Mouse (Mus musculus) CH12.LX (cell line): ENCODE measurements around the gene Ccdc162. TPM values are rescaled to one million over a fixed set of nuclear protein-coding genes. Genes with fewer than 3 reads are reported as not detected.

Experiments used
- DNase-seq: peaks from one replicate; pipeline ENCODE4 v3.0.0-alpha.2; 2013; ENCODE audit errors: extremely low read depth
- H3K27ac ChIP-seq: 2 replicates; pipeline ENCODE4 v1.5.1; 2012; ENCODE audit warnings: low read depth, mild to moderate bottlenecking, control low read depth, moderate library complexity; ENCODE audit not compliant: insufficient read depth
- H3K27me3 ChIP-seq: replicated peaks from 2 replicates; pipeline ENCODE3; 2012; ENCODE audit warnings: inconsistent platforms
- H3K36me3 ChIP-seq, 2 experiments: replicated peaks in 1 of 2; 2 replicates each; pipeline versions ENCODE3 to v1.6.1; 2012; ENCODE audit warnings: inconsistent platforms in 1 of 2, low read length in 1 of 2, mild to moderate bottlenecking in 1 of 2, mixed read lengths in 1 of 2, moderate library complexity in 1 of 2; ENCODE audit not compliant: control insufficient read depth in 1 of 2, insufficient read depth in 1 of 2
- H3K4me1 ChIP-seq, 2 experiments: 2 replicates each; pipeline ENCODE4 v1.6.1; 2012; ENCODE audit warnings: inconsistent platforms in 1 of 2, moderate library complexity in 1 of 2; ENCODE audit not compliant: insufficient read depth in 2 of 2, control insufficient read depth in 1 of 2
- H3K4me2 ChIP-seq: 2 replicates; pipeline ENCODE4 v1.6.1; 2012; ENCODE audit warnings: low read depth, mild to moderate bottlenecking, control low read depth; ENCODE audit not compliant: poor library complexity, insufficient read depth, severe bottlenecking
- H3K4me3 ChIP-seq, 3 experiments: fragments of 150-350 bp in 1 of 3; sonication (generic) in 1 of 3; replicated peaks in 1 of 3; 2 replicates each; pipeline versions ENCODE3 to v1.5.1; 2011 to 2012; ENCODE audit warnings: low read depth in 2 of 3, low read length in 2 of 3, mild to moderate bottlenecking in 2 of 3, moderate library complexity in 2 of 3, control low read depth in 1 of 3, improper control_type of control experiment in 1 of 3, inconsistent platforms in 1 of 3, mixed read lengths in 1 of 3; ENCODE audit not compliant: poor library complexity in 1 of 3
- H3K79me2 ChIP-seq: replicated peaks from 2 replicates; pipeline ENCODE4 v1.6.1; 2012; ENCODE audit warnings: mild to moderate bottlenecking, moderate library complexity; ENCODE audit not compliant: control insufficient read depth, poor library complexity, insufficient read depth, severe bottlenecking; ENCODE audit errors: extremely low read depth
- H3K9ac ChIP-seq: 2 replicates; pipeline ENCODE4 v1.6.1; 2012; ENCODE audit warnings: low read depth, mild to moderate bottlenecking, control low read depth, moderate library complexity; ENCODE audit not compliant: insufficient read depth
- H3K9me3 ChIP-seq: replicated peaks from 2 replicates; pipeline ENCODE3; 2012; ENCODE audit warnings: low read length, inconsistent platforms, mixed read lengths
- BHLHE40 ChIP-seq: IDR thresholded peaks from 2 replicates; pipeline ENCODE4 v1.6.1; 2011; ENCODE audit warnings: mild to moderate bottlenecking, low read depth, low read length, improper control_type of control experiment
- CHD1 ChIP-seq: IDR thresholded peaks from 2 replicates; pipeline ENCODE4 v1.6.1; 2012; ENCODE audit warnings: low read depth, low read length, improper control_type of control experiment, inconsistent platforms
- CHD2 ChIP-seq: IDR thresholded peaks from 2 replicates; pipeline ENCODE4 v1.6.1; 2011; ENCODE audit warnings: low read length, improper control_type of control experiment
- CTCF ChIP-seq, 2 experiments: IDR thresholded peaks in 1 of 2; conservative IDR thresholded peaks in 1 of 2; 2 replicates each; pipeline ENCODE4 v1.5.1; 2011 to 2012; ENCODE audit warnings: low read depth in 2 of 2, low read length in 2 of 2, improper control_type of control experiment in 1 of 2, inconsistent platforms in 1 of 2, mild to moderate bottlenecking in 1 of 2, moderate library complexity in 1 of 2
- E2F4 ChIP-seq: IDR thresholded peaks from 2 replicates; pipeline ENCODE4 v1.6.1; 2011; ENCODE audit warnings: low read depth, low read length, improper control_type of control experiment; ENCODE audit not compliant: insufficient replicate concordance
- ELF1 ChIP-seq: IDR thresholded peaks from 2 replicates; pipeline ENCODE4 v1.6.1; 2014; ENCODE audit warnings: low read depth, mild to moderate bottlenecking, inconsistent platforms, low read length, improper control_type of control experiment
- EP300 ChIP-seq: IDR thresholded peaks from 2 replicates; pipeline ENCODE4 v1.6.1; 2011; ENCODE audit warnings: low read length, improper control_type of control experiment
- ETS1 ChIP-seq: conservative IDR thresholded peaks from 2 replicates; pipeline ENCODE4 v1.6.1; 2012; ENCODE audit warnings: low read depth, mild to moderate bottlenecking, inconsistent platforms, low read length, improper control_type of control experiment, moderate library complexity
- GABPA ChIP-seq: IDR thresholded peaks from 2 replicates; pipeline ENCODE4 v1.6.1; 2012; ENCODE audit warnings: low read depth, low read length, improper control_type of control experiment, inconsistent platforms; ENCODE audit not compliant: insufficient replicate concordance
- HCFC1 ChIP-seq: IDR thresholded peaks from 2 replicates; pipeline ENCODE4 v1.6.1; 2012; ENCODE audit warnings: low read depth, mild to moderate bottlenecking, inconsistent platforms, low read length, improper control_type of control experiment
- IRF4 ChIP-seq: IDR thresholded peaks from 2 replicates; pipeline ENCODE4 v1.6.1; 2014; ENCODE audit warnings: low read depth, mild to moderate bottlenecking, inconsistent platforms, low read length, improper control_type of control experiment
- JUN ChIP-seq: IDR thresholded peaks from 2 replicates; pipeline ENCODE4 v1.6.1; 2011; ENCODE audit warnings: low read depth, mild to moderate bottlenecking, low read length, improper control_type of control experiment, moderate library complexity; ENCODE audit not compliant: insufficient read depth
- JUND ChIP-seq: conservative IDR thresholded peaks from 2 replicates; pipeline ENCODE4 v1.6.1; 2011; ENCODE audit warnings: low read depth, low read length, improper control_type of control experiment
- KAT2A ChIP-seq: IDR thresholded peaks from 2 replicates; pipeline ENCODE4 v1.6.1; 2012; ENCODE audit warnings: low read length, improper control_type of control experiment, inconsistent platforms; ENCODE audit not compliant: insufficient replicate concordance
- MAFK ChIP-seq: IDR thresholded peaks from 2 replicates; pipeline ENCODE4 v1.6.1; 2011; ENCODE audit warnings: low read length, improper control_type of control experiment; ENCODE audit not compliant: insufficient replicate concordance
- MAX ChIP-seq: IDR thresholded peaks from 2 replicates; pipeline ENCODE4 v1.6.1; 2011; ENCODE audit warnings: low read length, improper control_type of control experiment
- MAZ ChIP-seq: IDR thresholded peaks from 2 replicates; pipeline ENCODE4 v1.6.1; 2012; ENCODE audit warnings: low read depth, mild to moderate bottlenecking, inconsistent platforms, low read length, improper control_type of control experiment, moderate library complexity
- MEF2A ChIP-seq: IDR thresholded peaks from 2 replicates; pipeline ENCODE4 v1.6.1; 2014; ENCODE audit warnings: low read depth, mild to moderate bottlenecking, inconsistent platforms, low read length, improper control_type of control experiment, borderline replicate concordance
- MXI1 ChIP-seq: IDR thresholded peaks from 2 replicates; pipeline ENCODE4 v1.6.1; 2011; ENCODE audit warnings: mild to moderate bottlenecking, low read depth, low read length, improper control_type of control experiment
- MYC ChIP-seq: IDR thresholded peaks from 2 replicates; pipeline ENCODE4 v1.6.1; 2011; ENCODE audit warnings: low read depth, mild to moderate bottlenecking, improper control_type of control experiment, low read length
- NELFE ChIP-seq: IDR thresholded peaks from 2 replicates; pipeline ENCODE4 v1.6.1; 2011; ENCODE audit warnings: low read depth, low read length, improper control_type of control experiment
- NRF1 ChIP-seq: IDR thresholded peaks from 2 replicates; pipeline ENCODE4 v1.6.1; 2014; ENCODE audit warnings: low read depth, mild to moderate bottlenecking, inconsistent platforms, low read length, improper control_type of control experiment, moderate library complexity
- PAX5 ChIP-seq: IDR thresholded peaks from 2 replicates; pipeline ENCODE4 v1.6.1; 2012; ENCODE audit warnings: low read length, inconsistent platforms, mixed read lengths
- POLR2A ChIP-seq: IDR thresholded peaks from 2 replicates; pipeline ENCODE4 v1.6.1; 2011; ENCODE audit warnings: low read depth, mild to moderate bottlenecking, improper control_type of control experiment, low read length
- POLR2AphosphoS2 ChIP-seq: IDR thresholded peaks from 2 replicates; pipeline ENCODE4 v1.6.1; 2011; ENCODE audit warnings: low read depth, low read length, improper control_type of control experiment
- RAD21 ChIP-seq: IDR thresholded peaks from 2 replicates; pipeline ENCODE4 v1.6.1; 2011; ENCODE audit warnings: low read depth, mild to moderate bottlenecking, low read length, improper control_type of control experiment, moderate library complexity
- RCOR1 ChIP-seq: conservative IDR thresholded peaks from 2 replicates; pipeline ENCODE4 v1.6.1; 2012; ENCODE audit warnings: low read depth, mild to moderate bottlenecking, inconsistent platforms, low read length, improper control_type of control experiment
- SIN3A ChIP-seq: IDR thresholded peaks from 2 replicates; pipeline ENCODE4 v1.6.1; 2012; ENCODE audit warnings: low read length, improper control_type of control experiment, inconsistent platforms
- SMC3 ChIP-seq: IDR thresholded peaks from 2 replicates; pipeline ENCODE4 v1.6.1; 2011; ENCODE audit warnings: low read depth, low read length, improper control_type of control experiment
- TBP ChIP-seq: conservative IDR thresholded peaks from 2 replicates; pipeline ENCODE4 v1.6.1; 2011; ENCODE audit warnings: low read depth, low read length, improper control_type of control experiment
- TCF12 ChIP-seq: IDR thresholded peaks from 2 replicates; pipeline ENCODE4 v1.6.1; 2014; ENCODE audit warnings: low read depth, mild to moderate bottlenecking, inconsistent platforms, low read length, improper control_type of control experiment
- UBTF ChIP-seq: IDR thresholded peaks from 2 replicates; pipeline ENCODE4 v1.6.1; 2012; ENCODE audit warnings: low read depth, mild to moderate bottlenecking, inconsistent platforms, low read length, improper control_type of control experiment, moderate library complexity
- USF1 ChIP-seq: IDR thresholded peaks from 2 replicates; pipeline ENCODE4 v1.6.1; 2014; ENCODE audit warnings: low read depth, mild to moderate bottlenecking, inconsistent platforms, low read length, improper control_type of control experiment
- USF2 ChIP-seq: conservative IDR thresholded peaks from 2 replicates; pipeline ENCODE4 v1.6.1; 2011; ENCODE audit warnings: low read depth, low read length, improper control_type of control experiment
- ZC3H11A ChIP-seq: IDR thresholded peaks from 2 replicates; pipeline ENCODE4 v1.6.1; 2012; ENCODE audit warnings: low read depth, mild to moderate bottlenecking, inconsistent platforms, low read length, improper control_type of control experiment
- ZKSCAN1 ChIP-seq: IDR thresholded peaks from 2 replicates; pipeline ENCODE4 v1.6.1; 2012; ENCODE audit warnings: low read depth, inconsistent platforms, low read length, improper control_type of control experiment, borderline replicate concordance
- ZMIZ1 ChIP-seq: IDR thresholded peaks from 2 replicates; pipeline ENCODE4 v1.6.1; 2012; ENCODE audit warnings: low read depth, mild to moderate bottlenecking, inconsistent platforms, low read length, improper control_type of control experiment
- ZNF384 ChIP-seq: IDR thresholded peaks from 2 replicates; pipeline ENCODE4 v1.6.1; 2012; ENCODE audit warnings: low read depth, low read length, improper control_type of control experiment, inconsistent platforms
- dilution Hi-C: fragments of 300-500 bp; cut with MboI; formaldehyde crosslinking; loops from 2 replicates; pipeline ENCODE4 v1.14.3; 2020; ENCODE audit warnings: low sequenced_read_pairs; ENCODE audit not compliant: extremely low pct_unique_long_range_greater_than_20kb, extremely low pct_ligation_motif_present
- in situ Hi-C: fragments of 300-500 bp; cut with MboI; formaldehyde crosslinking; loops from 3 replicates; pipeline ENCODE4 v1.14.3; 2019; ENCODE audit warnings: low sequenced_read_pairs, low pct_ligation_motif_present, low pct_unique_long_range_greater_than_20kb, mixed read lengths
- polyA plus RNA-seq: library from polyadenylated mRNA; unstranded; fragments of >175 nt; gene quantifications from 2 replicates; pipeline ENCODE4 v1.2.1, GENCODE M21; 2012; ENCODE audit warnings: low read depth; ENCODE audit not compliant: insufficient read length
- total RNA-seq, 2 experiments: library from RNA; depleted of rRNA; stranded (reverse); fragments of 300-350 nt in 1 of 2; fragments of >200 nt in 1 of 2; gene quantifications; 2 replicates each; pipeline ENCODE4 v1.2.3; 2012 to 2014

Gene Ccdc162
- total and polyA plus RNA-seq, 3 experiments: 0.64 to 1.3 (median 1.3) TPM

- H3K36me3 ChIP-seq: no peaks in the 10 kb centered on the region
- dilution Hi-C loops: no loop called here
- no peaks in the 10 kb centered on the region for H3K9me3 ChIP-seq
- no peak overlapping the region for H3K4me2 ChIP-seq
- H3K27me3 ChIP-seq: no peaks in the 10 kb centered on the region
- H3K4me3 ChIP-seq: no peak overlapping the region
- in situ Hi-C loops: loop anchor here (5.0 to 25.0 kb wide), 4 partner anchors 167 to 782 kb away; partner anchors contain the start of genes Cep57l1 and Sesn1
- peaks cover 5 to 25% of the 10 kb centered on the region in 2 experiments for H3K4me1 ChIP-seq
- no peak for TF ChIP-seq ELF1
- no peak for TF ChIP-seq USF1
- TF ChIP-seq MAZ: no peak
- TF ChIP-seq EP300: peak; percentile 66
- TF ChIP-seq ZKSCAN1: no peak
- no peak for TF ChIP-seq MXI1
- no peak for TF ChIP-seq KAT2A
- no peak for TF ChIP-seq CHD2
- 0 out of 2 replicates have a peak, but pooled peaks have one; percentile 27 for TF ChIP-seq TCF12
- no peak for TF ChIP-seq SMC3
- no peak for TF ChIP-seq ZNF384
- no peak for TF ChIP-seq CHD1
- TF ChIP-seq GABPA: no peak
- peak; percentile 51; the same call in 1 of the 2 replicates for TF ChIP-seq JUN
- TF ChIP-seq TBP: no peak
- peak; percentile 33; the same call in 1 of the 2 replicates for TF ChIP-seq JUND
- TF ChIP-seq CTCF (conservative IDR thresholded peaks at IDR 0.05 in 1 of 2, IDR thresholded peaks at IDR 0.05 in 1 of 2; ENCODE audit: low read depth in 2 of 2, low read length in 2 of 2): peak in 1 of 2 experiments; percentile 9; a peak in 1 of 4 replicates
- no peak for TF ChIP-seq NELFE
- no peak for TF ChIP-seq PAX5
- TF ChIP-seq MYC: no peak
- TF ChIP-seq POLR2A: no peak
- TF ChIP-seq RCOR1: no peak
- 0 out of 2 replicates have a peak, but pooled peaks have one; percentile 43 for TF ChIP-seq MEF2A
- no peak for TF ChIP-seq UBTF
- TF ChIP-seq POLR2AphosphoS2: no peak
- TF ChIP-seq ZC3H11A: no peak
- TF ChIP-seq IRF4: peak; percentile 68; the same call in 1 of the 2 replicates
- TF ChIP-seq SIN3A: no peak
- TF ChIP-seq E2F4: no peak
- no peak for TF ChIP-seq ZMIZ1
- no peak for TF ChIP-seq HCFC1
- no peak; the same call in 1 of the 2 replicates for TF ChIP-seq RAD21
- TF ChIP-seq BHLHE40: peak; percentile 9; the same call in 1 of the 2 replicates
- no peak for TF ChIP-seq NRF1
- TF ChIP-seq MAX: no peak
- TF ChIP-seq MAFK: no peak
- TF ChIP-seq ETS1: peak; percentile 56
- TF ChIP-seq USF2: no peak
- H3K79me2 ChIP-seq: 0 out of 2 replicates have a peak, but pooled peaks cover 5% of the 10 kb centered on the region
- DNase-seq: peak; percentile 74
- no peak overlapping the region for H3K9ac ChIP-seq
- no peak overlapping the region for H3K27ac ChIP-seq
Measured at GRCm38 (mm10) chr10:41514921-41515320, 201.5 kb downstream of the Ccdc162 start.
